Mouse (Mus musculus) liver, embryonic 14.5 days (tissue): ENCODE data around the gene Sco2. TPM values are rescaled to one million over a fixed set of nuclear protein-coding genes. Genes with fewer than 3 reads are reported as not detected.

Source experiments
- ATAC-seq: fragments of 200-750 bp; cut with Nextera tagmentation; 2 replicates; pipeline ENCODE4 v1.8.0; 2017; ENCODE audit warnings: moderate number of reproducible peaks, mild to moderate bottlenecking, moderate library complexity; ENCODE audit not compliant: insufficient read depth
- DNase-seq, 3 experiments: peaks; one replicate each; pipeline ENCODE4 v3.0.0-alpha.2; 2012 to 2013; ENCODE audit warnings: low read depth in 3 of 3, low spot score in 3 of 3
- H3K27ac ChIP-seq: fragments of 300-500 bp; sonication (generic); 2 replicates; pipeline ENCODE4 v1.5.1; 2014; ENCODE audit warnings: moderate library complexity, mild to moderate bottlenecking, control low read depth, inconsistent platforms
- H3K27me3 ChIP-seq: fragments of 300-500 bp; sonication (generic); 2 replicates; pipeline ENCODE4 v1.6.1; 2014; ENCODE audit warnings: mild to moderate bottlenecking, low read length, moderate library complexity; ENCODE audit not compliant: control insufficient read depth, insufficient read depth
- H3K36me3 ChIP-seq: fragments of 300-500 bp; sonication (generic); replicated peaks from 2 replicates; pipeline ENCODE4 v1.6.1; 2014; ENCODE audit warnings: low read depth; ENCODE audit not compliant: control insufficient read depth, insufficient read depth
- H3K4me1 ChIP-seq, 2 experiments: fragments of 200-500 bp in 1 of 2; fragments of 300-500 bp in 1 of 2; sonication (generic) in 1 of 2; replicated peaks; 2 replicates each; pipeline ENCODE4 v1.6.1; 2012 to 2014; ENCODE audit warnings: antibody characterized with exemption in 1 of 2, inconsistent platforms in 1 of 2, low read length in 1 of 2; ENCODE audit not compliant: control insufficient read depth in 2 of 2, insufficient read depth in 2 of 2
- H3K4me2 ChIP-seq: fragments of 300-500 bp; sonication (generic); 2 replicates; pipeline ENCODE4 v1.6.1; 2014; ENCODE audit warnings: low read depth, mild to moderate bottlenecking, control low read depth, moderate library complexity
- H3K4me3 ChIP-seq, 2 experiments: fragments of 200-500 bp in 1 of 2; fragments of 300-500 bp in 1 of 2; sonication (generic) in 1 of 2; 2 replicates each; pipeline ENCODE4 v1.5.1; 2012 to 2014; ENCODE audit warnings: low read depth in 2 of 2, low read length in 2 of 2, mild to moderate bottlenecking in 2 of 2, control low read depth in 1 of 2, inconsistent platforms in 1 of 2, moderate library complexity in 1 of 2; ENCODE audit not compliant: insufficient read depth in 1 of 2
- H3K9ac ChIP-seq: fragments of 300-500 bp; sonication (generic); replicated peaks from 2 replicates; pipeline ENCODE4 v1.6.1; 2014; ENCODE audit warnings: mild to moderate bottlenecking, control low read depth, moderate library complexity
- H3K9me3 ChIP-seq: fragments of 300-500 bp; sonication (generic); 2 replicates; pipeline ENCODE4 v1.6.1; 2016; ENCODE audit warnings: low read length, mixed read lengths; ENCODE audit not compliant: control insufficient read depth
- CTCF ChIP-seq: IDR thresholded peaks from 2 replicates; pipeline ENCODE4 v1.5.1; 2016; ENCODE audit warnings: antibody characterized with exemption, low read depth, control low read depth
- EP300 ChIP-seq: IDR thresholded peaks from 2 replicates; pipeline ENCODE4 v1.6.1; 2016; ENCODE audit warnings: antibody characterized with exemption, low read depth
- WGBS: fragments of 180-500 bp; shearing (Covaris S2); extraction: QIAGEN DNeasy Blood & Tissue Kit; methylation state at CpG from one replicate; pipeline ENCODE4 v1.1.7; 2014; ENCODE audit not compliant: insufficient replicate concordance; 5-methylcytosine and 5-hydroxymethylcytosine counted together
- polyA plus RNA-seq, 2 experiments: library from polyadenylated mRNA; depleted of rRNA in 1 of 2; stranded (reverse) in 1 of 2; unstranded in 1 of 2; fragments of >200 nt; fragmentation: Nextera tagmentation in 1 of 2; extraction: Ambion mirVana in 1 of 2; gene quantifications; 2 replicates each; pipeline versions ENCODE4 v1.2.1 to v1.2.3; 2012 to 2014

Sco2 gene
- polyA plus RNA-seq, 2 experiments, result 2.8 to 10.7 TPM

DNA sequence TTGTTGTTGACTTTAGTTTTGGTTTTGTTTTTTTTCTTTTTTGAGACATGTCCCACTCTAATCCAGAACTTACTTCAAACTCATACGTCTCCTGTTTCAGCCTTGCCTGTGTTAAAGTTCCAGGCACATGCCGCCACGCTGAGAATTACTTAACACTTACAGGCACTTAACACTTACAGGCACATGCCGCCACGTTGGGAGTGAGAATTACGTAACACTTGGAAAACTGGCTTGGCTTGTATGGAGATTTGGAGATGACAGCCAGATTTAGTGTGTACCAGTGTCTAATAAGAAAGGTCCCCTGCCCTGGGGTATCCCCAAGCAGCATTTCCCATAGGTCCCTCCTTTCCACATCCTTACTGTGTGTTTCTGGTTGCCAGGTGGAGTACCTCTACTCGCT, 10.6 kb downstream of the Sco2 start:
- peaks cover 5 to 6% of the 10 kb centered on the region in 2 experiments; a peak in 2 of 4 replicates for H3K4me1 ChIP-seq
- ATAC-seq, result no peak

DNA sequence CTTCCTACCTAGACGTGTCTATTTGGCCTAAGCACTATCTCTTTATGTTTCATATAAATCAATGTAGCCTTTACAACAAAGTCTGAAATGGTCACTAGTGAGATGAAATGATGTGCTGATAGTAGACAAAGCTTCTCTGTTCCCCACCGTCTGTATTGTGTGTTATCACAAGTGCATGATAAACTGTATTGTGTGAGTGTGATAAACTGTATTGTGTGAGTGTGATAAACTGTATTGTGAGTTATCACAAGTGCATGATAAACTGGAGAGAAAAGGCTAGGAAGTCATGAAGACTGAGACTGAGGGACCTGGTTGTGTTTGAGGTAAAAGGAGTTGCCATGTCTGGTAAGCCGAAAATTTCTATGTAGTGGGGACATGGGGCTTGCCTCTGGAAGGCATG, 14.9 kb downstream of the Sco2 start:
- H3K9ac ChIP-seq, result 0 out of 2 replicates have a peak overlapping the region, but pooled peaks have one; percentile 9
- DNase-seq (no peak), ATAC-seq (no peak)
- no peak overlapping the region for H3K4me3 ChIP-seq
- 43% methylated on average over 3 of the region's 3 CpGs for WGBS
- no peak overlapping the region for H3K27ac ChIP-seq
- TF ChIP-seq CTCF (no peak), EP300 (no peak)
- peaks cover 16 to 22% of the 10 kb centered on the region in 2 experiments for H3K4me1 ChIP-seq
- H3K36me3 ChIP-seq, result peaks cover 43% of the 10 kb centered on the region
- H3K9me3 ChIP-seq, result no peaks in the 10 kb centered on the region
- H3K27me3 ChIP-seq, result no peaks in the 10 kb centered on the region
- H3K4me2 ChIP-seq, result 0 out of 2 replicates have a peak overlapping the region, but pooled peaks have one; percentile 22

More for the DNA sequence above, 10.6 kb downstream of the Sco2 start:
- Histone ChIP-seq H3K27ac (no peak overlapping the region), H3K9me3 (no peaks in the 10 kb centered on the region), H3K4me2 (no peak overlapping the region), H3K9ac (no peak overlapping the region), H3K36me3 (peaks cover 84% of the 10 kb centered on the region), H3K4me3 (no peak overlapping the region), H3K27me3 (no peaks in the 10 kb centered on the region)
- TF ChIP-seq CTCF (no peak), EP300 (no peak)
- 92% methylated on average over 7 of the region's 7 CpGs for WGBS
- DNase-seq, result no peak

DNA sequence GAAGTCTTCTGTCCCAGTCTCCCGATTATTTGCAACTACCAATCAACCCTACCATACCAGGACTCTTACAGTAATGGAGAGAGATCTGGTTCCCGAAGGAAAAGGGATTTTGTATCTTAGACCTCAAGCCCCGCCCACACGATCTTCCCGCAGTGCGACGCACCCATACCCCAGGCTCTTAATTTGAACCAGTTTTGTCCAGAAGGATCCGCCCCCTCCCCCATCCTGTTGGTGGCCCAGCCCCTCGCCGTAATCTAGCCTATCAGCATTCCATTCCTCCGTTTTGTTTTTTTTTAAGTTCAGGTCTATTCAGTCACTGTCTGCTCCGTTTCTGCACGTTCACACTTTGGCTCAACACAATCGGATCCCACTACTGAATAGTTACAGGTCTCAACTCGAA, 17.3 kb downstream of the Sco2 start:
- WGBS, result under 1% methylated on average over 15 of the region's 15 CpGs
- 0 out of 2 replicates have a peak, but pooled peaks have one; percentile 25 for TF ChIP-seq EP300
- no peak for TF ChIP-seq CTCF
- Histone ChIP-seq H3K4me3 (peak overlapping the region; percentile 80 to 96), H3K27me3 (no peaks in the 10 kb centered on the region), H3K4me1 (peaks cover 16 to 22% of the 10 kb centered on the region in 2 experiments), H3K9me3 (no peaks in the 10 kb centered on the region), H3K9ac (peak overlapping the region; percentile 96), H3K36me3 (peaks cover 36% of the 10 kb centered on the region), H3K4me2 (peak overlapping the region; percentile 77), H3K27ac (peak overlapping the region; percentile 74)
- DNase-seq (peak; percentile 82 to 83 (median 82)), ATAC-seq (peak; percentile 56)

DNA sequence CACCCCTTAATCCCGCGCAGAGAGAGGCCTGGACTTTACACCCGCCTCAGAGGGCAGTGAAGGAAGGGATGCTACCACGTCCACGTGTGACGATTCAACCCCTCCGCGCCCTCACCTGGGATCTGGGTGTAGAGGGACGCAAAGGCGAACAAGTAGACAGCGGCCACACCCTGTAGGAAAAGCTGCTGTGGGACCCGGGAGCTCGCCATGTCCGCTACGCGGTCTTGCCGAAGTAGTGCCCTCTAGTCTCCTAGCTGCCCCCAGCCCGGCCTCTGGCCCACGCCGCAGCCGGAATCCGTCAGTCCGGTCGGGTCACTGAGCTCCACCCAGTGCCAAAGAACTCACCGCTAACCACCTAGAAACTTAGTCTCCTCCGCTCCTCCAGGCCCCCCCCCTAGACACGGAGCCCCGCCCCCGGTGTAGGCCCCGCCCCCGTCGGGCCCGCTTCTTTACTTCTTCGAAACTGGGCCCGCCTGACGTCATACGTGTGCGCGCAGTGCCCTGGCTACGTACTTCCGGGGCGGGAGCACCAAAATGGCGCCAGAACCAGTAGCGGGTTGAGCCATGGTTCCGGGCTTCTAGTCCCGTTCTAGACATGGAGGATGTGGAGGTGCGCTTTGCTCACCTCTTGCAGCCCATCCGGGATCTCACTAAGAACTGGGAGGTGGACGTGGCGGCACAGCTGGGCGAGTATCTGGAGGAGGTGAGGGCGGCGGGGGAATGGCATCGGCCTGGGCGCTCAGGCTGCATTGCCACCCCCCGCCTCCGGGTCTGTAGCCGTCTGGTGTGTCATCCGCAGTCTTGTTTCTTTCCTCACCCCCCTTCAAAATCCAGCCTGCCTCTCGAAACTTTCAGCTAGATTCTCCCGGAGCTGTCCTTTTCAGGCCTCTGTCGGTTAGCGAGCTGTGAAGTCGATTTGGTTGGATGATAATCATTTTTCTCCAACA, 18.1 kb downstream of the Sco2 start, which contains the start of the genes Lmf2 and Ncaph2:
TSS of gene Lmf2 (minus strand) at position 419 of the 947 bp plus-strand sequence.
TSS of gene Ncaph2 (plus strand) at position 479 of the 947 bp plus-strand sequence.
- Histone ChIP-seq H3K9me3 (no peaks in the 10 kb centered on the region), H3K27me3 (no peaks in the 10 kb centered on the region), H3K4me1 (peaks cover 16 to 22% of the 10 kb centered on the region in 2 experiments), H3K36me3 (peaks cover 35% of the 10 kb centered on the region), H3K27ac (peak within 1 kb of the TSS; percentile 74), H3K4me3 (peak within 1 kb of the TSS; percentile 80 to 96), H3K9ac (peak within 1 kb of the TSS; percentile 96), H3K4me2 (peak within 1 kb of the TSS; percentile 77)
- DNase-seq, result peak; percentile 92 to 94 (median 94)
- TF ChIP-seq EP300, result 0 out of 2 replicates have a peak, but pooled peaks have one; percentile 24
- TF ChIP-seq CTCF, result 0 out of 2 replicates have a peak, but pooled peaks have one; percentile 3
- WGBS, result under 1% methylated on average over 64 of the region's 64 CpGs
- ATAC-seq, result peak; percentile 91

DNA sequence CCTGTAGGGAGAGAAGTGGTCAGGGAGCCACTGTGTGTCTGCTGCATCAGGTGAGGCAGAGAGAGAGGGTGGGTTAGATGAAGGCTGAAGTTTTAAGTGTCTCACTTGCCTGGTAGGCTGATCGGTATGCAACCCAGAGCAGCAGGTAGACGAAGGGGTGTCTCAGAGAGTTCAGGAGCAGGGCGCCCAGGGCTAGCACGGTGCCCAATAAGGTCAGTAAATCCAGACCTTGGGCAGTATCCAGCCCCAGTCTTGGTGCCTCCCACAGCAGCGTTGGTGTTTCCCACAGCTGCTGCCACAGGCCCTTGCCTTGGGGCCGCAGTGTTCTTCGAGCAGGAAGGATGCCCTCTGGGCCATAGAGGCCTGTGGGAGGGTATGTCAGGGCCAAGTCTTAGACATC, 19.2 kb downstream of the Sco2 start:
- Histone ChIP-seq H3K4me1 (peaks cover 16 to 22% of the 10 kb centered on the region in 2 experiments), H3K36me3 (peaks cover 29% of the 10 kb centered on the region), H3K9ac (peak overlapping the region; percentile 96), H3K27ac (peak overlapping the region; percentile 69), H3K9me3 (no peaks in the 10 kb centered on the region), H3K27me3 (no peaks in the 10 kb centered on the region), H3K4me3 (peak overlapping the region; percentile 68 to 80), H3K4me2 (peak overlapping the region; percentile 77)
- TF ChIP-seq CTCF, result no peak
- no peak for TF ChIP-seq EP300
- 70% methylated on average over 7 of the region's 7 CpGs for WGBS
- DNase-seq (no peak), ATAC-seq (no peak)
